Mouse (Mus musculus): ENCODE measurements around the gene Il2rb.

Gene Il2rb

GRCm38 (mm10) chr15:78481448-78482000 lies 13.5 kb downstream of the Il2rb start:
- peak; percentile 4 for DNase-seq (ENCODE audit: low read depth, low spot score)

DNA sequence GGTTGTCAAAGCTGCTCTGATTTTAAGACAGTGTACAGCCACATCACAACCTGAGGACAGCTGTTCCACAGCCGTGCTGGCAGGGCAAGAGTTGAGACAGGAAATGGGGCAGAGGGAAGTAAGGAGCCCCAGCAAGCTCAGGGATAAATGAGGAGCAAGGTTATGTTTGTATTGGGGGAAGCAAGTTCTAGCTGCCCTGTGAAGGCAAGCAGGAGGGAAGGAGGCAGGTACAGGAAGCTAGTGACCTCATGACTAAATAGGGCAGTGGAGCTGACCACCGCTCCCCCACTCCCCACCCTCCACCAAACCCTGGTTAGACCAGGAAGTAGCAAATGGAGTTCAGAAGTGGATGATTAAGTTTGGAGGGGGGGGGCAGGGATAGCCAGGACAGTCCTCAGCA lies 14.1 kb downstream of the Il2rb start:
- DNase-seq (ENCODE audit: low read depth, low spot score): no peak

DNA sequence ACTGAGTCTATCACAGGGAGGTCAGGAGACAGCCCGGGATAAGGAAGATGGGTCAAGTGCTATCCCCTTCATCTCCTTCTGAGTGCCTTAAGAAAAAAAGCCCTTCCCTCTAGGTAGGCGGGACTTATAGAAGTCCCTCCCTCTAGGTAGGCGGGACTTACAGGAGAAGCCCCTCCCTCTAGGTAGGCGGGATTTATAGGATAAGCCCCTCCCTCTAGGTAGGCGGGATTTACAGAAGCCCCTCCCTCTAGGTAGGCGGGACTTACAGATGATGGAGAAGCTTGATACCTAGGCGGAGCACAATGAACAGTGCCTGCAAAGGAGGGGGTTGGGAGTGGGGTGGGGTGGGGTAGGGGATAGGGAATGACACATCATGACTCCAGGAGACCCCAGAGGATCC lies 15.0 kb downstream of the Il2rb start:
- peak; percentile 48 for DNase-seq (ENCODE audit: low read depth, low spot score)

- DNase-seq (ENCODE audit: low read depth, low spot score): no peak
Measured at GRCm38 (mm10) chr15:78479470-78479869, 15.6 kb downstream of the Il2rb start.

DNA sequence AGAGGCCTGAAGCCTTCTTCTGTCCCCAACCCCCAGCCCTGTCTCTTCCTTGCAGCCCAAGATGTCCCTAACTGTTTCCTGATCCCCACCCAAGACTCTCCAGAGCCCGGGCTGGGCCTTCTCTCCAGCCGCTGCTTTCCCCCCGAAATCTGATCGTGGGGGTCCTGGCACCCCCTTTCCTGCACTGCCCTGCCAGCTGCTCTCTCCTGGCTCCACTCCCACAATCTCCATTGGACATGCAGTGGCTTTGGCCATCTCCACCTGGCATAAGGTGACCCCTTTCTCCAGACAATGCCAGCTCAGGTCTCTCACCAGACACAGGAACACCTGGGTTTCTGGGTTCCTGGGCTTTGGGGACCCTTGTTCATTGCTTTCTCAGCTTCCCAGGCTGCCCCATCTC lies 17.0 kb downstream of the Il2rb start:
- DNase-seq (ENCODE audit: low read depth, low spot score): no peak

DNA sequence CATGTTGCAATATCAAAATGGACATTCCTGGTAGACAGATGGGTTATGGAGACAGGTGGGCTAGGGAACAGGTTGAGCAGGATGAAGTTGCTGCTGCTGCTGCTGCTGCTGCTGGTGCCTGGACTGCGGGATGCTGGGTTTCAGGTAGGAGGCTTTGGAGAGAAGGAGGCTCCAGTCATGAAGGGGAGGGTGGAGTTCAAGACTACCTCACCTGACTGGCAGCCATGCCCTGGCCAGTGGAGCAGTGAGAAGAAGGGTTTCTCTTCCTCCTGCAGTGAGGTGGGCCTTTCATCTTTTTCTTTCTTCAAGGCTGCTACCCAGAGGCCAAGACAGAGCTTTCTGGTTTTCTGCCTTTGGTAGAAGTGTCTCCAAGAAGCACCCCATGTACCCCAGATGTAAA lies 18.2 kb downstream of the Il2rb start:
- DNase-seq (ENCODE audit: low read depth, low spot score): no peak

- DNase-seq (ENCODE audit: low read depth, low spot score): no peak
Measured at GRCm38 (mm10) chr15:78475604-78476031, 19.5 kb downstream of the Il2rb start.

- no peak for DNase-seq (ENCODE audit: low read depth, low spot score)
Measured at GRCm38 (mm10) chr15:78473442-78473841, 21.6 kb downstream of the Il2rb start.

DNA sequence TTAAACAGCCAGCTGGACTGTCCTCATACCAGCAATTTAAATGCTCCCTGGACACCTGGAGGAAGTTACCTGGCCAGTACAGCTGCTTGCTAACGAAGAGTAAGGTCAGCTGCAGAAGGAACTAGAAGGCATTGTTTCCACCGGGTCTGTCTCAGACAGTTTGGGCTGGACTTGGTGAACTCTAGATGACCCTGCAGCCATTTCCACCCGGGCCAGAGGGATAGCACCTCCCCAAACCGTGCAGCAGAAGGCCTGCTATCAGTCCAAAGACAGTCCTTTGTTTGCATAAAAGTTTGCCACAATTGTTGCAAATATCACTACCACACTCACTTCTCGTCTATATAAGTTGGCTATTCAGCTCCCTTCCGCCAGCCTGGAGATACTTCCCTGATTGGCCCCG lies 23.2 kb downstream of the Il2rb start:
- DNase-seq (ENCODE audit: low read depth, low spot score): no peak

DNA sequence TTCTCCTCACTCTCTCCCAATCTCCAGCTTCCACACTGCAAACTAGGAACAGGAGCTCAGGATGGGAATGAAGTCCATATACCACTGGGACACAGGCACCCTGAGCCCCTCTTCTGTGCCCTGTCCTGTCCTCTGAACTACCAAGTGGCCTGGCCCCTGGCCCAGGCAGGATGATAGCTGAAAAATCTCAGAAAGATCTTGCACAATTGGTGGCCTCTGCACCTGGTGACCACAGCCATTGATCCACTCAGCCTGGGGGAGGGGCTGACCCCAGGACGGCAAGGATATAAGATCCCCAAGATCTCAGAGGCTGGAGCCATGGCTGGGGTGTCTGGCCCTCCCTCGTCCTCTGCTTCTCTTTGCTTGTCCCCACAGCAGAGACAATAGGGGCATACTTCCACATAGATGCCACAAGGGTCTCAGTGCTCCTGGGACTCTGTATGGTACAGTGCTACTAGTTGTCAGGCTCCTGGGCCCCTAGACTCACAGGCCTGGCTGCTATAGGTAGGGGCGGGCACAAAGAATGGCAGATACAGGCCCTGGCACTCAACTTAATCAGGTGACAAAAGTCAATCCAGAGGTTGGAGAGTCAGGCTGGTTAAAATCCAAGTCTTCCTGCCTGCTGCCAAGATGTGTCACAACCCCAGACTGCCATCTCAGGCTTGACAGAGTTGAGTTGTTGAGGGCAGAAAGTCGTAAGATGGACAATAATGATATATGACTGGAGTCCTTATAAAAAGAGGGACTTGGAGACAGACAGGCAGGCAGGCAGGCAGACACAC lies 24.4 kb downstream of the Il2rb start:
- DNase-seq (ENCODE audit: low read depth, low spot score): no peak

- DNase-seq (ENCODE audit: low read depth, low spot score): no peak
Measured at GRCm38 (mm10) chr15:78468379-78468937, 26.6 kb downstream of the Il2rb start, which contains the start of gene Tmprss6. Tmprss6 (minus strand) TSS chr15:78468634.

DNA sequence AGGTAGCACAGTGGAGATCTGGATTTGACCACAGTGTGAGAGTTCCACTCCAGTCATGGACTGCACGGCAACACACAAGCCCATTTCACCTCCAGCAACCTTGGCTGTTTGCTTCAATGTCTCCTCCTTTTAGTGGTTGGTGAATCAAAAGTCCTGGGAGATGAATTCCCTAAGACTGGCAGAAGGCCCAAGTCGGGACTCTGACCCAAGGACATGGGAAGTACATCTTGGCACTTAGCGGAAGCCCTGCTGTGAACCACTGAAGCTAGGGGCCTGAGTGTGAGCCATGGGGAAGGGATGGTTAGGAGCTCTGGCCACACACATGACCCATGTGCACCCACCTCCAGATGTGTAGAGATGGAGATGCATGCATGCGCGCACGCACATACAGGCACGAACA lies 27.5 kb downstream of the Il2rb start:
- no peak for DNase-seq (ENCODE audit: low read depth, low spot score)

- no peak for DNase-seq (ENCODE audit: low read depth, low spot score)
Measured at GRCm38 (mm10) chr15:78466809-78467208, 28.3 kb downstream of the Il2rb start.

GRCm38 (mm10) chr15:78462981-78463380 lies 32.1 kb downstream of the Il2rb start:
- DNase-seq (ENCODE audit: low read depth, low spot score): no peak

- DNase-seq (ENCODE audit: low read depth, low spot score): no peak
Measured at GRCm38 (mm10) chr15:78457193-78457592, 37.9 kb downstream of the Il2rb start.

DNA sequence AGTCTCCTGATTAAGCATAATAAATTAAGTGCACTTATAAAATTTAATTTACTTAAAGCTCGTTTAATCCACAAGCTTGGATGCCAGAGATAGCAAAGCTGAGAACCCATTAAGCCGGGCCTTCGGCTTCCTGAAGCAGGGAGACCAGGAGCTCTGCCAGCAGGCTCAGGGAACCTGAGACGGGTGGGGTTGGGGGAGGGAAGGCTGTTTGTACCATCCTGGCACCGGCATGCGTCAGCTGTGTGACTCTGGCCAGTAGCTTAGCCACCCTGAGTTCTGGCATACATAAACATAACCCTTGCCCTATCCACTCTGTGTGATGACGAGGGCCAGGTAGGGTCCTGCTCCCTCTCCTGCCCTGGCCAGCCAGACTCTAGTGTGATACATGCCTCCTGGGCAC lies 39.0 kb downstream of the Il2rb start:
- no peak for DNase-seq (ENCODE audit: low read depth, low spot score)

DNA sequence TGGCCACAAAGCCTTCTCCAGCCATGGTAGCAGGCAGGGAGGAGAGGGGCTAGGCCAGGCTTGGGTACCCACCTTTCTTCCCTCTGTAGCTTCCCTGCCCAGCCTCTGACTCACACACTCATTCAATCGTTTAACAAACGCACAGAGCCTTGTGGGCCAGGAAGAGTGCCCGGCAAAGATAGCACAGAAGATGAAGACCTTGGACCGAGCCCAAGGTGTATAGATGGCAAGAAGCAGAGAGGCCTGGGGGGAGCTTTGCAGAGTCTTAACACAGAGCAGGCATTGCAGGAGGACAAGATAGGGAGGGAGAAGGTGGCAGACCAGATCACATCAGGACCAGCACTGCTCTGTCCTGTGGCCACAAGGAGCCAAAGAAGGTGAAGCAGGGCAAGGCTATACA lies 39.9 kb downstream of the Il2rb start:
- DNase-seq (ENCODE audit: low read depth, low spot score): no peak

GRCm38 (mm10) chr15:78452929-78453328 lies 42.1 kb downstream of the Il2rb start:
- DNase-seq (ENCODE audit: low read depth, low spot score): no peak

GRCm38 (mm10) chr15:78451201-78451600 lies 43.9 kb downstream of the Il2rb start:
- DNase-seq (ENCODE audit: low read depth, low spot score): no peak

- DNase-seq (ENCODE audit: low read depth, low spot score): peak; percentile 83
Measured at GRCm38 (mm10) chr15:78450419-78450768, 44.7 kb downstream of the Il2rb start.

GRCm38 (mm10) chr15:78449694-78450418 lies 45.2 kb downstream of the Il2rb start:
- no peak for DNase-seq (ENCODE audit: low read depth, low spot score)

- DNase-seq (ENCODE audit: low read depth, low spot score): no peak
Measured at GRCm38 (mm10) chr15:78449131-78449530, 45.9 kb downstream of the Il2rb start.

Measured in ES-CJ7 (cell line).